Mouse (Mus musculus) lung, adult 2 months (tissue): ENCODE measurements around the gene Dennd4c. TPM values are rescaled to one million over a fixed set of nuclear protein-coding genes. Genes with fewer than 3 reads are reported as not detected.

ENCODE experiments used
- DNase-seq: peaks from one replicate; pipeline ENCODE4 v3.0.0; 2022
- H3K4me1 ChIP-seq: fragments of 200-500 bp; 2 replicates; pipeline ENCODE4 v1.6.1; 2011; ENCODE audit warnings: low read length; ENCODE audit not compliant: control insufficient read depth, insufficient read depth
- H3K4me3 ChIP-seq: fragments of 200-500 bp; replicated peaks from 2 replicates; pipeline ENCODE3; 2011; ENCODE audit warnings: low read depth, mild to moderate bottlenecking, control low read depth, low read length; ENCODE audit errors: extremely low read depth
- CTCF ChIP-seq: fragments of 200-500 bp; IDR thresholded peaks from 2 replicates; pipeline ENCODE4 v1.5.1; 2011; ENCODE audit warnings: mild to moderate bottlenecking, low read length, control low read depth; ENCODE audit not compliant: insufficient read depth
- POLR2A ChIP-seq: fragments of 200-500 bp; IDR thresholded peaks from 2 replicates; pipeline ENCODE4 v1.6.1; 2011; ENCODE audit warnings: low read depth, mild to moderate bottlenecking, control low read depth, low read length, borderline replicate concordance; ENCODE audit errors: extremely low read depth
- WGBS: fragments of 180-500 bp; shearing (Covaris S2); methylation state at CpG from one replicate; pipeline ENCODE4 v1.1.7; 2018; 5-methylcytosine and 5-hydroxymethylcytosine counted together
- polyA plus RNA-seq: library from polyadenylated mRNA; depleted of rRNA; stranded (reverse); fragments of >200 nt; gene quantifications from 2 replicates; pipeline ENCODE4 v1.2.3, GENCODE M21; 2012; rRNA removed

The Dennd4c gene
- 5.9 and 7.3 TPM in 2 replicates for polyA plus RNA-seq

DNA sequence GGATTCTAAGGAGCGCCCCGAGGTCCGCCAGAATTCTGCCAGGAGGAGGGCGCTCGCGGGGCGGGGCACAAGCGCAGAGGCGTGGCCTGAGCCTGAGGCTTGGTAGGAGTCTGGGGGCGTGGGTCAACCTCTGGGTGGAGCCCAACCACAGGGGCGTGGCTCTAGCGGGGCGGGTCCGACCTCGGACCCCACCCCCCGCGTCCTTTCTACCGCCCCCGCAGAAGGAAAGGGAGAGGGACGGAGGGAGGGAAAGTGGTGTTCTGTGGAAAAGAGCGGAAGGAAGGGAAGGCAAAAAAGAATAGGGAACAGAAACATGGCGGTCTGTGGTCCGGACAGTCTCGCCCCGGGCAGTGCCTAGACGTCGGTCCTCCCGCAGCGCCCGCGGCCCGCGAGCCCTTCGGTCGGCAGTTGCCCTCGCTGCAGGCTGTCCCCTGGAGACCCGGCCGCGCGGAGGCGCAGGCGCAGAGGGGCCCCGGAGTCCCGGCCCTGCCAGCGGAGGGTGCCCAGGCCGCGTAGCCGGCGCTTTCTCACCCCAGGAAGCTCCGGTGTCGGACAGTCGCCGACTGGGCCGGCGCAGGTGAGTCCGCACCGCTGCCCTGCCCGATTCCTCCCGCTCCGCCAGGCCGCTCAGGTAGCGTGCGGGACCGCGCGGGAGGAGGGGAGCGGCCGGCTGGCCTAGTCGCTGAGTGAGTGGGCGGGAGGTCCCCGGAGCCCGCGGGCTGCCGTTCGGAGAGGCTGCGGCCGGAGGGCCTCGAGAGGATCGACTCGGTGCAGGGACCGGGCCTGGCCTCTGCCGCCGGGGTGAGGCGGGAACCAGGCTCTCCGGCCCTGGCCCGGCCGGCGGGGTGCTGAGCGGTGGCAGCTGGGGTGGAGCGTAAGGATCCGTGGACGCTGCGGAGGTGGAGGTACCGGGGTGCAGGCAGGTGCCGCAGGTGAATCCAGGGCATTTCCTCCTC lies at the start of gene Dennd4c:
Gene Dennd4c, plus strand, starts transcription at position 220 of the 956 bp plus-strand sequence.
- H3K4me3 ChIP-seq: peak within 1 kb of the TSS; percentile 87
- TF ChIP-seq POLR2A (peak; percentile 81), CTCF (no peak)
- peaks cover 6% of the 10 kb centered on the region for H3K4me1 ChIP-seq
- WGBS: under 1% methylated on average over 95 of the region's 95 CpGs
- DNase-seq: peak; percentile 96

DNA sequence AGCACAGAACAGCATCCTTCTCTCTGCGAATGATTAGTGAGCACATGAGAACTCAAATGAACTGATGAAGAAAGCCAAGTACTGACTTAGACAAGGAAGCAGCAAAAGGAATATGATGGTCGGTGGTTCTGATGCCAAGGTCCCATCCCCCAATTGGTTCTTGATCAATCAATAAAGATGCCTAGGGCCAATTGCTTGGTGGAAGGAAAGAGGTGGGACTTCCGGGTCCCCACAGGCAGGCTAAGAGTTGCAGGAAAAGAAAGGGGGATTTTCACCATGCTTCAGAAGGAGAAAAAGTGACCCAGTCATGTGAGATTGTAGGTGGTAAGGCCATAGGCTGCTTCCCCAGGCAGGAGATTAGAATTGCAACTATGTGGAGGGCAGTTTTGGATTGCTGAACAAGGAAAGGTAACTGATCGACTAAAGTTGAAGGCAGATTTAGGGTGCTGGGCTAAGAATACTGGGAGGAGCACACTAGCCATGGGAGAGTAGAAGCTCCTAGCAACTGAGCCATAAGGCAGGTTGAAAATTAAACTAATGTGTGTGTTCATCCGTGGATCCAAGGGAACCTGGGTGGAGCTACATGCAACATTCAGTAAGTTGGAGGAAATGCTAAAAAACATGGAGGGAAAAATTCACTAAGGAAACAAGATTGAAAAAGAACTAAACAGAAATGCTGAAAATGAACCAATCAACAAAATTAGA lies 49.0 kb upstream of the Dennd4c start:
- no peak for DNase-seq
- Histone ChIP-seq H3K4me3 (no peak overlapping the region), H3K4me1 (no peaks in the 10 kb centered on the region)
- 66% methylated on average over 5 of the region's 5 CpGs for WGBS
- TF ChIP-seq CTCF: no peak
- no peak for TF ChIP-seq POLR2A

DNA sequence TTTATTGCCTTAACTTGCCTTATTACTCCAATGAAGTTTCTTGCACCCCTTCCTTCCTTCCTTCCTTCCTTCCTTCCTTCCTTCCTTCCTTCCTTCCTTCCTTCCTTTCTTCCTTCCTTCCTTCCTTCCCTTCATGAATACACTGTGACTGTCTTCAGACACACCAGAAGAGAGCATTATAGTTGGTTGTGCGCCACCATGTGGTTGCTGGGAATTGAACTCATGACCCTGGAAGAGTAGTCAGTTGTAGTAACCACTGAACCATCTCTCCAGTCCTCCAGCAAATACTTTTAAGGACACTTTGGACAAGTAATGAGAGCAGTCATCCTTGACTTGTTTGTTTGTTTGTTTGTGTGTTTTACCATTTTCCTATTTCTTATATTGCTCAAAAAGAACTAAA lies 39.6 kb upstream of the Dennd4c start:
- 53% methylated on average over 1 of the region's 1 CpGs for WGBS
- DNase-seq: no peak
- Histone ChIP-seq H3K4me3 (no peak overlapping the region), H3K4me1 (no peaks in the 10 kb centered on the region)
- no peak for TF ChIP-seq CTCF
- TF ChIP-seq POLR2A: no peak

DNA sequence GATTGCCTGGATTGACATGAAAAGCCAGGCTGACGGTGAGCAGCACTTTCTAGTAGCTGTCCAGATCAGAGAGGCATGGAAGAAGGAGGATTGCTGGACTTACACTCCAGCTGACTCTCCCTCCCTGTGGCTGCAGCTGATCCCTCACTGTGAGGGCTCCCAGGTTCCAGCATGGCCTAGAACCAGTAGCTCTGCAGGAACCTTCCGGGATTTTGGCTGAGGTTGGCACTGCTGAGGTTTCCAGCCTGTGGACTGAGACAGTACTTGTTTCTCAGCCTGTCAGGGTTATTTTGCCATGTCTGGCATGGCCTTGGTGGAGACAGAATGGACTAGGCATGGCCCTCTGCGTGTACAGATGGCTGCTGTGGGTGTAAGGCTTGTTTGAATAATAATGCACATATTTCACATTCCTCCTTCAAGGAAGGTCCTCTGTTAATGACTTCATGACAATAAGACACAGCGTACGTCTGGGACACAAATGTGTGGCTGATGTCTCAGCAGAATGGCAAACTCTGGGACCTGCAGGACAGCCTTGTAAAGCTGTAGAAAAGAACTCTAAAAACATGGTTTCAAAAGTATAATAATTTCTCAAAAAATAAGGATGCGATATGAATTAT lies 38.2 kb upstream of the Dennd4c start:
- TF ChIP-seq CTCF: no peak
- TF ChIP-seq POLR2A: no peak
- WGBS: 81% methylated on average over 6 of the region's 6 CpGs

DNA sequence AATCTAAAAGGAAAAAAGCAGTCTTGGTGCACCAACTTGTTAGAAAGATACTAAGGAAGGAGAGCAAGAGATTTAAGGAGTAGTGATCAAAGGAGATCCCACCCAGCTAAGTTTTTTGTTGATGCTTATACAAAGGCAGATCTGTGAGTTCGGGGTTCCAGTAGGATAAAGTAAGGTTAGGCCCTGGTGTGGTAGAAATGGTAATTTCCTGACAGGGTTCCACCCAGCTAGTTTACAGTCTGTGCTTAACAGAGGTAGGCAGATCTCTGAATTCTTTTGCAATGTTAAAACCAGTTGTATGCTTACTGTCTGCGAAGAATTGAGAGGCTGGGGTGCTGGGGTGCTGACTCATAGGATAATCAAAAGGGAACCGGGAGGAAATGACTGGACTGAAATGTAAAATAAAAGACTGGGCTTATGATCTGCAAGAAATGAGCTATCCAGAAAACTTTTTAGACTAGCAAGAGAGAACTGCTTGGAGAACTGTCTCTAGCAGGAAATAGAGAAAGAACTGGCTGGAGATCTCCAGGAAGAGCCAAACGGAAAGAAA lies 37.6 kb upstream of the Dennd4c start:
- TF ChIP-seq CTCF (no peak), POLR2A (no peak)
- WGBS: 52% methylated on average over 4 of the region's 4 CpGs
- DNase-seq: no peak
- Histone ChIP-seq H3K4me3 (no peak overlapping the region), H3K4me1 (no peaks in the 10 kb centered on the region)

More for the DNA sequence above, 38.2 kb upstream of the Dennd4c start:
- Histone ChIP-seq H3K4me3 (no peak overlapping the region), H3K4me1 (no peaks in the 10 kb centered on the region)
- no peak for DNase-seq

DNA sequence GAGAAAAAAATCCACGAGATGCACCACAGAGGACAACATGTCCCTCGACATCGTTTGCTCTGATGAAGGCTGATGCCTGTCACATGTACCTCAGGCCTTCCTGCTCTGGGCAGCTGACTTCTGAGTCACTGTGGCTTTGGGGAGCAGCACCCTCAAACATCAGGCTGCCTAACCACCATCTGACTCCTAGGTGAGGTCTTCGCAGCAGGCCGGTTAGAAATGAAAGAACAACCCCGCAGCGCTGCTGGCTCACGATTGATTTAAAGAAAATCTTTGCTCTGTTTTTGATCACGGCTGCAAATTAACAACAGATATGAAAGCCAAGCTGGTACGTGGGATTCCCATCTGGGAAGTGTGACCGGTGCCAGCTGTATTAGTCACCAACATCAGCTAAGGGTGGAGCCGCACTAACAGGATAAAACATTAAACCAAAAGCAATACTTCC lies 35.6 kb upstream of the Dennd4c start:
- 47% methylated on average over 12 of the region's 12 CpGs for whole genome bisulfite sequencing
- Histone ChIP-seq H3K4me1 (no peaks in the 10 kb centered on the region), H3K4me3 (no peak overlapping the region)
- TF ChIP-seq POLR2A (no peak), CTCF (no peak)
- no peak for DNase-seq

DNA sequence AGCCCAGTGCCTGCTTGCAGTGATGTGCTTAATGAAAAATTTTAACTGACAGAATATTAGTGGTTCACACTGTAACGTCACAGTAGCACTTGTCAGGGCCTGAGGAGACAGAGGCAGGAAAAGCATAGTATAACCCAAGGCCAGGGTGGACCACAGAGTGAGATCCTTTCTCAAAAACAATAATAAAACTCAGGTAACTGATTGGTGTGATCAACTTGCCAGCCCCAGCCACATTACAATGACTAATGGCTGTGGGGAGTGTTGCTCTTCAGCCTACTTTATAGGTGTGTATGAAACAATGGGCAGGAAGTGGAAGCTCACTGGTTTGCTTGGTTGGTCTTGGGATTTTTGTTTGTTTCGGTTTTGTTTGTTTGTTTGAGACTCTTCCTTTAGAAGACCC lies 34.8 kb upstream of the Dennd4c start:
- no peak for TF ChIP-seq CTCF
- TF ChIP-seq POLR2A: no peak
- Histone ChIP-seq H3K4me3 (no peak overlapping the region), H3K4me1 (no peaks in the 10 kb centered on the region; the same call in 1 of the 2 replicates)
- DNase-seq: no peak
- WGBS: 36% methylated on average over 2 of the region's 2 CpGs

DNA sequence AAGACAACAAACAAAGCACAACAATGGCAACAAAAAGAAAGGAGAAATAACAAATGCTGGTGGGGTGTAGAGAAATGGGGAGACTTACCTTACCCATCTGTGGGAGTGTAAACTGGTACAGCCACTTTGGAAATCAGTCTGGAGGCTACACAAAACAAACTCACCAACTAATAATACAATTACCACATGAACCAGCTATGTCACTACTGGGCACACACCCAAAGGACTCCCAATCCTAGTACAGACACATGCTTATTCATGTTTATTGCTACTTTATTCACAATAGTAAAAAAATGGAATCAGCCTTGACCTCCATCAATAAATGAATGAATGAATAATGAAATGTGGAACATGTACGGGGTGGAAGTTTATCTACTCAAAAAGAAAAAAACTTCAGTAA lies 33.0 kb upstream of the Dennd4c start:
- no peak for TF ChIP-seq CTCF
- no peak for TF ChIP-seq POLR2A
- Histone ChIP-seq H3K4me3 (no peak overlapping the region), H3K4me1 (no peaks in the 10 kb centered on the region; the same call in 1 of the 2 replicates)
- DNase-seq: no peak
- WGBS: 81% methylated on average over 1 of the region's 1 CpGs

DNA sequence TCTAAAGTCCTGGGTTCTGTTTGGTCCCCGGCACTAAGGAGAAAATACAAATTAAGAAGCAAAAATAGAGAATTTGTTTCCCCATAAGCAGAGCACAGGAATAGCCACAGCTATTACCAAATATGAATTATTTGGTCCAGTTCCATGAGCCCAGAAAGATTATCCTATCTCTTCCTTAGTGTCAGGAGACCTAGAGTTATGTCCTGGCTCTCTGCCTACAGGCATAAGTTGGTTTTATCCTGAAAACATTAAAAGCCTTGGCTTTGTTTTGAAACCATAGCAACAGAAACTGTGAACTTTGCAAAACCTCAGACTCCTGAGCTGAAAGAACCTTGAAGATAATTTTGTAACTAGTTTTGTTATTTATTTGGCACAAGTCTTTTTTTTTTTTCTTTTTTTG lies 31.2 kb upstream of the Dennd4c start:
- no peak for TF ChIP-seq CTCF
- TF ChIP-seq POLR2A: no peak
- WGBS: 64% methylated on average over 1 of the region's 1 CpGs
- H3K4me3 ChIP-seq: no peak overlapping the region
- H3K4me1 ChIP-seq: no peaks in the 10 kb centered on the region; the same call in 1 of the 2 replicates
- no peak for DNase-seq
